Mouse (Mus musculus) midbrain, embryonic 14.5 days (tissue): ENCODE measurements around the gene Kcnj15. TPM values are rescaled to one million over a fixed set of nuclear protein-coding genes. Genes with fewer than 3 reads are reported as not detected.

Source experiments
- ATAC-seq: fragments of 200-750 bp; cut with Nextera tagmentation; 2 replicates; pipeline ENCODE4 v1.8.0; 2017; ENCODE audit warnings: moderate number of reproducible peaks, moderate library complexity; ENCODE audit not compliant: low FRiP score, low TSS enrichment
- DNase-seq: peaks from one replicate; pipeline ENCODE4 v3.0.0-alpha.2; 2015
- H3K27ac ChIP-seq: fragments of 300-500 bp; sonication (generic); replicated peaks from 2 replicates; pipeline ENCODE4 v1.5.1; 2014; ENCODE audit warnings: mild to moderate bottlenecking, low read depth, low read length, moderate library complexity
- H3K27me3 ChIP-seq: fragments of 300-500 bp; sonication (generic); 2 replicates; pipeline ENCODE4 v1.6.1; 2014; ENCODE audit warnings: low read length, control low read depth, mixed read lengths; ENCODE audit not compliant: control insufficient read depth, insufficient read depth
- H3K36me3 ChIP-seq: fragments of 300-500 bp; sonication (generic); 2 replicates; pipeline ENCODE4 v1.6.1; 2014; ENCODE audit warnings: low read length, control low read depth; ENCODE audit not compliant: control insufficient read depth, insufficient read depth
- H3K4me1 ChIP-seq: fragments of 300-500 bp; sonication (generic); 2 replicates; pipeline ENCODE4 v1.6.1; 2014; ENCODE audit warnings: mild to moderate bottlenecking, antibody characterized with exemption, low read length, control low read depth; ENCODE audit not compliant: control insufficient read depth, insufficient read depth
- H3K4me2 ChIP-seq: fragments of 300-500 bp; sonication (generic); 2 replicates; pipeline ENCODE4 v1.6.1; 2014; ENCODE audit warnings: mild to moderate bottlenecking, low read length, moderate library complexity
- H3K4me3 ChIP-seq: fragments of 300-500 bp; sonication (generic); replicated peaks from 2 replicates; pipeline ENCODE4 v1.5.1; 2014; ENCODE audit warnings: low read depth, low read length
- H3K9ac ChIP-seq: fragments of 300-500 bp; sonication (generic); replicated peaks from 2 replicates; pipeline ENCODE4 v1.6.1; 2014; ENCODE audit warnings: mild to moderate bottlenecking, low read length, moderate library complexity
- H3K9me3 ChIP-seq: fragments of 300-500 bp; sonication (generic); 2 replicates; pipeline ENCODE4 v1.6.1; 2016; ENCODE audit warnings: low read length, control low read depth, mixed read lengths; ENCODE audit not compliant: control insufficient read depth
- WGBS: fragments of 180-500 bp; shearing (Covaris S2); extraction: QIAGEN DNeasy Blood & Tissue Kit; methylation state at CpG from one replicate; pipeline ENCODE4 v1.1.7; 2014; 5-methylcytosine and 5-hydroxymethylcytosine counted together
- polyA plus RNA-seq: library from polyadenylated mRNA; unstranded; fragments of >200 nt; fragmentation: Nextera tagmentation; extraction: Ambion mirVana; gene quantifications from 2 replicates; pipeline ENCODE4 v1.2.1, GENCODE M21; 2014

Gene Kcnj15
- polyA plus RNA-seq, 1 experiment from 2014 or later: not detected

DNA sequence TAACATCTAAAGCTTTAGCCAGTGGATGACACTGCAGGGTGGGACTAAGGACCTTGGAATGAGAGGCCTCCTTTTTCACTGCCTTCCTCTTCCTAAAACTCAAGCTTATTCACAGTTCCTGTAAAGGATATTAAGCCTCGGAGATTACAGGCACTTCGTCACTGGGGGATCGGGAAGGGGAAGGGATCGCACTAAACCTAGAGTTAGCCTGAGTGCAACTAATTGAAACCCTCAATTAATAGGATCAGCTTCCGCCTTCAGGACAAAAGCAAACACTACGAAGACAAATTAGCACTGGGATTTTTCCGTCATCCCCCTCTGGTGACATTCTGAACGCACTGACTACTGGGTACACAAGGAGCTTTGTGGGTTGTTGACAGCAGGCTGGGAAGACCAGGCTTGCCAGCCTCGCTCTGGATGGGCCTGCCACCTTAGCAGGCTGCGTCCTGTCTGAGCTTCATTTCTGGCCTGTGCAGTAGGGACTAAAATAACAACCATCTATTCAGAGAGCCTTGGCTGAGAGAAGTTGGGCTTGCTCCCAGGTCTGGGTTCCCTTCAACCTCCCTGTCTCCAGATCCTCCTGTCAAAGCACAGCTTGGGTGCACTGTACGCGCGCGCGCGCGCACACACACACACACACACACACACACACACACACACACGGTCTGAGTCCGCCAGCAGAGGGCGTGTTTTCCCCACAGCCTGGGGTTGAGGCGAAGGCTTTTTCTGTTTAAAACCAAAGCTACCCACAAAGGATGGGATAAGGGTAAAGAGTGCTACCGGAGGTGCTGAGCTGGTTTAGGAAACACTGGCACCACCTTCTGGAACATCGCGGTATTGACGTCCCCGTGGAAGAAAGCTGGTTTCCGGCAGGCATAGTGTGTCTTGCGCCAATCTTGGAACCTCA lies 83.8 kb downstream of the Kcnj15 start:
- H3K27ac ChIP-seq: no peak overlapping the region
- no peaks in the 10 kb centered on the region for H3K36me3 ChIP-seq
- peak; percentile 89 for DNase-seq
- H3K9me3 ChIP-seq: no peaks in the 10 kb centered on the region
- peak; percentile 82 for ATAC-seq
- H3K27me3 ChIP-seq: no peaks in the 10 kb centered on the region
- peak overlapping the region; percentile 37 for H3K4me2 ChIP-seq
- H3K4me3 ChIP-seq: 0 out of 2 replicates have a peak overlapping the region, but pooled peaks have one; percentile 12
- 24% methylated on average over 28 of the region's 28 CpGs for WGBS
- H3K9ac ChIP-seq: no peak overlapping the region
- H3K4me1 ChIP-seq: no peaks in the 10 kb centered on the region

DNA sequence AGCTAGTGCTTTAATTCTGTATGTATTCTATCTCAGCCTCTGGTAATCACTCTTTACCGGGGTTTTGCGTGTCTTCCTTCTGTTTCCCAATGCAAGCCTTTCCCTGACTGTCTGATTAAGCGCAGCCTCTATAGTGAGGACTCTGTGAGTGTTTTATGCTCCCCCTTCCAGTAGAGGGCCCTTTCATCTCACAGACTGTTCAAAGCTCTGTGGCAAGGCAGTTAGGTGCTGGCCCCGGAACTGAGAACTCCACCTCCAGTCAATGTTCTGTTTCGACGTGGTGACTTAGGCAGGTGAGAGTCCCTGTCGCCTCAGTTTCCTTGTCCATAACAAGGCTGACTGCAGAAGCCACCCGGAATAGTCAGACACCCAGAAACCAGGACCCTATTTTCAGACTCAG lies 84.7 kb downstream of the Kcnj15 start:
- no peaks in the 10 kb centered on the region for H3K9me3 ChIP-seq
- no peaks in the 10 kb centered on the region for H3K4me1 ChIP-seq
- DNase-seq (peak; percentile 20), ATAC-seq (no peak)
- WGBS: 75% methylated on average over 8 of the region's 8 CpGs
- H3K36me3 ChIP-seq: no peaks in the 10 kb centered on the region
- H3K4me3 ChIP-seq: no peak overlapping the region
- no peak overlapping the region for H3K4me2 ChIP-seq
- H3K27me3 ChIP-seq: no peaks in the 10 kb centered on the region
- no peak overlapping the region for H3K9ac ChIP-seq
- H3K27ac ChIP-seq: no peak overlapping the region

DNA sequence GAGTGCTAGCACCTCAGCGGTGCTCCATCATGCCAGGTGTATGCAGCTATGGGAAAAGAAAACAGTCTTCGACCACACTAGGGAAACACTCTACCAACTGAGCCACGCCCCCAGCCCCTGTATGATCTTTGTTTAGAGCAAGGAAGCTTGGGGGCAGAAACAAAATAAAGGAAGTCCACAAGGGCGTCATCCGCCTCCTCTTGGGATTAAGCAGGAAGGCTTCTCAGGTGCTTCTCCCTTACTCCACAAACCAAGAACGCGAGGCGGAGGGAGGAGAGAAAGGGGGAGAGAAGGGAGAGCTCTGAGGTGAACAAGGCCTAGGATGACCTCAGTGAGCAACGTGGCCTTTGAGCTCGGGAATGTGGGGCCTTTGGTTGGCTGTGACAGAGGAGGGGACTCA lies 87.6 kb downstream of the Kcnj15 start:
- DNase-seq (no peak), ATAC-seq (no peak)
- no peak overlapping the region for H3K27ac ChIP-seq
- 77% methylated on average over 10 of the region's 10 CpGs for WGBS
- H3K9me3 ChIP-seq: no peaks in the 10 kb centered on the region
- H3K9ac ChIP-seq: no peak overlapping the region
- no peak overlapping the region for H3K4me3 ChIP-seq
- H3K27me3 ChIP-seq: no peaks in the 10 kb centered on the region
- H3K4me2 ChIP-seq: no peak overlapping the region
- H3K36me3 ChIP-seq: no peaks in the 10 kb centered on the region
- no peaks in the 10 kb centered on the region for H3K4me1 ChIP-seq

DNA sequence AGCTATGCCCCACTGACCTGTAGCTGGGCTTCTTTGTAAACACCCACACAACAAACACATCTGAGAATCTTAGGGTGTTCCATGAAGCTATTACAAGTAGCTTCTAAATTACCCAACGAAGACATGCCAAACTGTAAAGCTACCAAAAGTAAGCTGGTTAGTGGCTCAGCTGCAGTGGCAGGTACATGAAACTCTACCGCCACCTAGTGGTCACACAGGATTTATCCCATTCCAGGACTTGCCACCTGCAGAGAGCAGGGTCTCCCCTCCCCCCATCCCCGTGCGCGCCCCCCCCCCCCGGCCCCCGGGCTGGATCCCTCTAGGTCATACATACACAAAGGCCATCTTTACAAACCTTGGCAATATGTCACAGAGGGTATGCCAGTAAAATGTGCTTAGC lies 88.5 kb downstream of the Kcnj15 start:
- DNase-seq (peak; percentile 93), ATAC-seq (no peak)
- H3K4me2 ChIP-seq: no peak overlapping the region
- H3K36me3 ChIP-seq: no peaks in the 10 kb centered on the region
- H3K4me1 ChIP-seq: no peaks in the 10 kb centered on the region
- no peaks in the 10 kb centered on the region for H3K9me3 ChIP-seq
- no peak overlapping the region for H3K27ac ChIP-seq
- no peak overlapping the region for H3K9ac ChIP-seq
- no peak overlapping the region for H3K4me3 ChIP-seq
- H3K27me3 ChIP-seq: no peaks in the 10 kb centered on the region
- WGBS: 4% methylated on average over 7 of the region's 7 CpGs

DNA sequence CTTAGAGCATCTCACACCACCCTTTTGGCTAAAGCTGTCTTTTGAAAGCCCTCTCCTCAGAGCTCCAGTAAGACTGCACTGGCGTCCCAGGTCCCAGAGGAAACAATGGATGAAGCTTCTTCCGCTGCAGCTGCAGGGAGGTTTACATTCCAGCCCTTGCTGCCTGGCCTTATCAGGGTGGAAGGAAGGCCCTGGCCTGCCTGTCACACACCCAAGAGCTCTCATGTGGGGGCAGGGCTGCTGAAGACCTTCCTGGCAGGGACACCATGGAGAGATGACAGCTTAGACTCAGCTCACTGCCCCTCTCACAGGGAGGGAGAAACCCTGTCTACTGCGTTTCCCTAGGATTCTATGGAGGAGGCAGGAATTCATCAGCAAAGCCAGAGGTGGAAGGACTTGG lies 89.8 kb downstream of the Kcnj15 start:
- ATAC-seq: no peak
- no peak overlapping the region for H3K27ac ChIP-seq

DNA sequence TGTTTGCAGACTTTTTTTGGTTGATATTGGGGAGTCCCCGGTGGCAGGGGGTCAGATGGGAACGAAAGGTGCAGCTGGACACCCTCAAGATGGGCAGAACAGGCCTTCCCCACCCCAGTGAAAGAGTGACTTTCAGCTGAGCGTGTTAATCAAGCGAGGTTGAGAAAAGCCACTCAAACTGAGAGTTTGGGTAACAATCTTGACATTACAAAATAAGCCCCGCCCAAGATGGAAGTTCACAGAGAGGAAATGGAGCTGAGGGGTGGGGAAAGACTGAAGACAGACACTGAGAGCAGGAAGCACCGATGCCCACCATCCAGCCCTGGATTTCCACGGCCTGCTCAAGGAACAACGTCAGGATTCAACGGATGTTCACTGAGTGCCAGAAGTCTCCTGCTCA lies 91.2 kb downstream of the Kcnj15 start:
- Histone ChIP-seq H3K27ac (no peak overlapping the region), H3K36me3 (no peaks in the 10 kb centered on the region), H3K4me3 (no peak overlapping the region), H3K4me2 (no peak overlapping the region), H3K27me3 (no peaks in the 10 kb centered on the region), H3K9ac (no peak overlapping the region), H3K4me1 (no peaks in the 10 kb centered on the region), H3K9me3 (no peaks in the 10 kb centered on the region)
- DNase-seq (no peak), ATAC-seq (no peak)
- 87% methylated on average over 9 of the region's 9 CpGs for WGBS

More for the DNA sequence above, 89.8 kb downstream of the Kcnj15 start:
- no peak for DNase-seq
- Histone ChIP-seq H3K36me3 (no peaks in the 10 kb centered on the region), H3K9me3 (no peaks in the 10 kb centered on the region), H3K4me1 (no peaks in the 10 kb centered on the region), H3K9ac (no peak overlapping the region), H3K27me3 (no peaks in the 10 kb centered on the region), H3K4me3 (no peak overlapping the region), H3K4me2 (no peak overlapping the region)
- 4% methylated on average over 3 of the region's 3 CpGs for WGBS

DNA sequence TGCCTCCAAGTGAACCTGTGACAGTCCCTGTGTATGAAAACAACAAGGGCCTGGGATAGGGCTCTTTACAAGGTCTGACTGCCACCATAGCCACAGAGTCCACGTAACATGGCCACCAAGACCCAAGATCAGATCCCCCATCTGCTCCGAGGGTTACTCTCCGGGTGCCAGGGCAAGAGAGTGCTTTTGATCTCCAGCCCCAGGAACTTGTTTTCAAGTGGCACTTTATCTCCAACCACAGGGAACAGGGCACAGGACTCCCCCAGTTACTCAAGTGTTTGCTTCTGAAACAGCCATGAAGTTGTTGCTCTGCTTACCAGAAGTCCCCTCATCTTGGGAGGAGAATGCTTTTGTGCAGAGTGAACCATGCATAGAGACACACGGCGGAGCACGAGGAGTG lies 92.0 kb downstream of the Kcnj15 start:
- Histone ChIP-seq H3K4me3 (no peak overlapping the region), H3K9me3 (no peaks in the 10 kb centered on the region), H3K27me3 (no peaks in the 10 kb centered on the region), H3K4me2 (no peak overlapping the region), H3K9ac (no peak overlapping the region), H3K36me3 (no peaks in the 10 kb centered on the region), H3K27ac (no peak overlapping the region), H3K4me1 (no peaks in the 10 kb centered on the region)
- 86% methylated on average over 6 of the region's 6 CpGs for WGBS
- DNase-seq: no peak
- no peak for ATAC-seq

DNA sequence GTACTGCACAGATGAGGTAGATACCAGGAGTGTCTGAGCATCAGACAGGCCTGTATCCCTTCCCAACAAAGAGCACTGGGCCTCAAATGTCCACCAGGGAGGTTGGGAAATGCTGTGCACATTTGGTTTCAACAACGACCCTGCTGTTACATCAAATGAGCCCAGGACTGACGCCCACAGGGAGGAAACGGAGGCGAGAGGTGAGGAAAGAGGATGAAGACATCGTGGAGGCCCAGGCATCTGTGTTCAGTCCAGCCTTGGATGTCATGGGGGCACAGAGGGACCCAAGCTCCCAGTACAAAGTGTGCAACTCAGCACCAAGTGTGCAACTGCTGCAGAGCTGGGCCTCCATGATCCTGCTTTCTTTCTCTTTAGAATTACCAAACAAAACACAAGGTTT lies 92.4 kb downstream of the Kcnj15 start:
- WGBS: 83% methylated on average over 5 of the region's 5 CpGs
- no peaks in the 10 kb centered on the region for H3K9me3 ChIP-seq
- no peak overlapping the region for H3K4me2 ChIP-seq
- no peak overlapping the region for H3K4me3 ChIP-seq
- ATAC-seq (no peak), DNase-seq (no peak)
- H3K9ac ChIP-seq: no peak overlapping the region
- no peaks in the 10 kb centered on the region for H3K36me3 ChIP-seq
- H3K27ac ChIP-seq: no peak overlapping the region
- no peaks in the 10 kb centered on the region for H3K4me1 ChIP-seq
- H3K27me3 ChIP-seq: no peaks in the 10 kb centered on the region
